Mouse (Mus musculus) kidney, adult 2 months (tissue): ENCODE results near the gene Elp5.

Source experiments
- CTCF ChIP-seq: fragments of 200-500 bp; conservative IDR thresholded peaks from 2 replicates; pipeline ENCODE4 v1.5.1; 2011; ENCODE audit warnings: low read depth, mild to moderate bottlenecking, control low read depth, low read length, moderate library complexity, mixed read lengths; ENCODE audit not compliant: insufficient read depth, insufficient read length
- POLR2A ChIP-seq: fragments of 200-500 bp; IDR thresholded peaks from one replicate; pipeline ENCODE4 v1.6.1; 2011; ENCODE audit warnings: low read depth, low read length, control low read depth

DNA sequence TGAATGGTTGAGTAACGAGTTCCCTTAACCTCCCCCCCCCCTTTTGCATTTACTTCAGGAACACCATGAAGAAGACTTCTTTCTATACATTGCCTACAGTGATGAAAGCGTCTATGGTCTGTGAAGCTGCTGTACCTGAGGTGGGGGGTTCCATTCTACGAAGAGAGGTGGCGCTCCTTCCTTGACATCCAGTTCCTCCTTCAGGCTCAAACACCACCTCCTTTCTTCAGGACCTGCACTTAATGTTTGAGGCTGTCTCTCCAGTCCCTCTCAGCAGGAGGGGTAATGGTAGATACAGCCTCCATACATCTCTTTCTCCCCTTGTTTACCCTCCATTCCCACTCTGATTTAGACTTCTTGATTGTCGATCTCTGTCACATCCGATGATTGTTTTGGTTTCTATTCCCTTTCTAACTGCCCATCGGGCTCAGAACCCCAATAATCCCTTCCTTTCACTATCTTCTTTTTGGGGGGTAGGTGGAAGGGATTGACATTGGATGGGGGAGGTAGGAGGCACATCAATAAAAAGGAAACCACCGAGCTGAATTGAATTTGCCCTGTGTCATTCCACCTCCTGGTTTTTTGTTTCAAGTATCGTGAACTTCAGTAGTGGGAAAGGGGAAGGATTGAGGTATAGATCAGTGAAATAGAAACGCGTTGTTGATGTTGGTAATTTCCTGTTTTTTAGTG lies 12.2 kb upstream of the Elp5 start:
- TF ChIP-seq CTCF (no peak), POLR2A (no peak)
